Mouse (Mus musculus): Measurements from ENCODE around the gene Stpg1. TPM values are rescaled to one million over a fixed set of nuclear protein-coding genes. Genes with fewer than 3 reads are reported as not detected.

Gene Stpg1
- total and polyA plus RNA-seq, 3 experiments, result 0.32 to 0.65 (median 0.41) TPM

GRCm38 (mm10) chr4:135549323-135549722 lies 54.7 kb downstream of the Stpg1 start:
- no peak for DNase-seq

GRCm38 (mm10) chr4:135563794-135564193 lies 69.2 kb downstream of the Stpg1 start:
- no peak for DNase-seq

- peak; percentile 38 for DNase-seq
Observed at GRCm38 (mm10) chr4:135565400-135565799, 70.8 kb downstream of the Stpg1 start.

GRCm38 (mm10) chr4:135567042-135567441 lies 72.5 kb downstream of the Stpg1 start:
- no peak for DNase-seq

GRCm38 (mm10) chr4:135567484-135567883 lies 72.9 kb downstream of the Stpg1 start:
- no peak for DNase-seq

GRCm38 (mm10) chr4:135569201-135569600 lies 74.6 kb downstream of the Stpg1 start:
- no peak for DNase-seq

GRCm38 (mm10) chr4:135570152-135571036 lies 75.8 kb downstream of the Stpg1 start:
- DNase-seq, result peak; percentile 38

GRCm38 (mm10) chr4:135571037-135571550 lies 76.5 kb downstream of the Stpg1 start:
- DNase-seq, result peak; percentile 43

- DNase-seq, result no peak
Observed at GRCm38 (mm10) chr4:135572276-135572675, 77.7 kb downstream of the Stpg1 start.

GRCm38 (mm10) chr4:135573251-135573808 lies 78.7 kb downstream of the Stpg1 start, which contains the start of gene Grhl3:
Gene Grhl3, minus strand, starts transcription at chr4:135573630.
- DNase-seq, result peak; percentile 30

GRCm38 (mm10) chr4:135575365-135576140 lies 81.0 kb downstream of the Stpg1 start:
- peak; percentile 45 for DNase-seq

GRCm38 (mm10) chr4:135578490-135578889 lies 83.9 kb downstream of the Stpg1 start:
- DNase-seq, result no peak

GRCm38 (mm10) chr4:135579695-135580094 lies 85.1 kb downstream of the Stpg1 start:
- no peak for DNase-seq

- DNase-seq, result no peak
Observed at GRCm38 (mm10) chr4:135581222-135581910, 86.8 kb downstream of the Stpg1 start.

- DNase-seq, result no peak
Observed at GRCm38 (mm10) chr4:135584838-135585237, 90.2 kb downstream of the Stpg1 start.

Small RNA genes lying within 50 kb of the gene (microRNA-seq; reads per million reads assigned to microRNA genes)
- gene Gm25317, result 0 reads per million in 2 experiments

Other genes starting within 250 kb of the Stpg1 start
- 100 to 1,000 TPM in 1 of 2 experiments, 10 to 100 TPM in 1; 80.4 to 120 TPM for gene Clic4, start 222.0 kb upstream of the Stpg1 start, total RNA-seq (2021)
- gene Clic4, start 222.0 kb upstream of the Stpg1 start, polyA plus RNA-seq (2012; rRNA removed), result 42.2 and 42.7 TPM in 2 replicates
- 100 to 1,000 TPM; 107 to 122 TPM for gene Srrm1, start 141.5 kb upstream of the Stpg1 start, total RNA-seq (2021)
- gene Srrm1, start 141.5 kb upstream of the Stpg1 start, polyA plus RNA-seq (2012; rRNA removed), result 19.4 and 23.2 TPM in 2 replicates
- gene Ncmap, start 96.6 kb upstream of the Stpg1 start, total RNA-seq (2021), result under 1 TPM in 1 of 2 experiments, not detected in 1; 0.28 TPM
- 0.15 and 3.2 TPM in 2 replicates for gene Ncmap, start 96.6 kb upstream of the Stpg1 start, polyA plus RNA-seq (2012; rRNA removed)
- gene Rcan3, start 60.9 kb upstream of the Stpg1 start, total RNA-seq (2021), result 10 to 100 TPM; 12.1 to 24.4 TPM
- gene Rcan3, start 60.9 kb upstream of the Stpg1 start, polyA plus RNA-seq (2012; rRNA removed), result 13.1 and 15.7 TPM in 2 replicates
- 10 to 100 TPM; 16.0 to 24.6 TPM for gene Nipal3, start 248 bp downstream of the Stpg1 start, total RNA-seq (2021)
- gene Nipal3, start 248 bp downstream of the Stpg1 start, polyA plus RNA-seq (2012; rRNA removed), result 15.2 and 21.6 TPM in 2 replicates
- gene Grhl3, start 78.8 kb downstream of the Stpg1 start, total RNA-seq (2021), result under 1 TPM in 1 of 2 experiments, not detected in 1; 0.10 TPM
- not detected in 2 replicates for gene Grhl3, start 78.8 kb downstream of the Stpg1 start, polyA plus RNA-seq (2012; rRNA removed)
- under 1 TPM in 1 of 2 experiments, not detected in 1; 0.45 TPM for gene Ifnlr1, start 191.5 kb downstream of the Stpg1 start, total RNA-seq (2021)
- gene Ifnlr1, start 191.5 kb downstream of the Stpg1 start, polyA plus RNA-seq (2012; rRNA removed), result 0.04 and 0.08 TPM in 2 replicates
- under 1 TPM; 0.43 to 0.59 TPM for gene Il22ra1, start 233.4 kb downstream of the Stpg1 start, total RNA-seq (2021)
- 1.2 and 1.4 TPM in 2 replicates for gene Il22ra1, start 233.4 kb downstream of the Stpg1 start, polyA plus RNA-seq (2012; rRNA removed)

Measured in adrenal gland, adult 2 months (tissue).